Mouse (Mus musculus) spleen, adult 12 weeks (tissue): ENCODE data around the gene Tmem212.

ENCODE experiments used
- DNase-seq: peaks from one replicate; pipeline ENCODE4 v3.0.0; 2022; ENCODE audit warnings: low spot score

Gene Tmem212

GRCm38 (mm10) chr3:27899012-27899726 lies 3.0 kb upstream of the Tmem212 start:
- no peak for DNase-seq

- no peak for DNase-seq
Measured at GRCm38 (mm10) chr3:27898178-27898577, 2.0 kb upstream of the Tmem212 start.

GRCm38 (mm10) chr3:27886578-27886977 lies 9.6 kb downstream of the Tmem212 start:
- DNase-seq: no peak

GRCm38 (mm10) chr3:27885585-27885984 lies 10.6 kb downstream of the Tmem212 start:
- no peak for DNase-seq

- DNase-seq: no peak
Measured at GRCm38 (mm10) chr3:27881897-27882835, 14.0 kb downstream of the Tmem212 start.

GRCm38 (mm10) chr3:27878854-27879610 lies 17.1 kb downstream of the Tmem212 start:
- DNase-seq: no peak

GRCm38 (mm10) chr3:27873268-27874073 lies 22.7 kb downstream of the Tmem212 start:
- DNase-seq: no peak

- DNase-seq: no peak
Measured at GRCm38 (mm10) chr3:27872429-27872828, 23.7 kb downstream of the Tmem212 start.

GRCm38 (mm10) chr3:27871891-27872290 lies 24.3 kb downstream of the Tmem212 start:
- no peak for DNase-seq

- no peak for DNase-seq
Measured at GRCm38 (mm10) chr3:27871371-27871770, 24.8 kb downstream of the Tmem212 start.

- DNase-seq: no peak
Measured at GRCm38 (mm10) chr3:27868681-27869080, 27.5 kb downstream of the Tmem212 start.

- no peak for DNase-seq
Measured at GRCm38 (mm10) chr3:27867731-27868130, 28.4 kb downstream of the Tmem212 start.

- DNase-seq: no peak
Measured at GRCm38 (mm10) chr3:27862821-27863740, 33.1 kb downstream of the Tmem212 start.

- no peak for DNase-seq
Measured at GRCm38 (mm10) chr3:27861601-27862000, 34.6 kb downstream of the Tmem212 start.

- no peak for DNase-seq
Measured at GRCm38 (mm10) chr3:27861086-27861485, 35.1 kb downstream of the Tmem212 start.

GRCm38 (mm10) chr3:27859161-27859561 lies 37.0 kb downstream of the Tmem212 start:
- DNase-seq: no peak

- no peak for DNase-seq
Measured at GRCm38 (mm10) chr3:27858441-27859115, 37.6 kb downstream of the Tmem212 start.

- DNase-seq: no peak
Measured at GRCm38 (mm10) chr3:27856288-27856687, 39.9 kb downstream of the Tmem212 start.

- DNase-seq: no peak
Measured at GRCm38 (mm10) chr3:27854431-27855180, 41.6 kb downstream of the Tmem212 start.
